Mouse (Mus musculus) lung, embryonic 14.5 days (tissue): ENCODE measurements around the gene Man1c1. TPM values are rescaled to one million over a fixed set of nuclear protein-coding genes. Genes with fewer than 3 reads are reported as not detected.
A peak's percentile ranks its signal among the peaks of the same experiment; 100 is the strongest.

Source experiments
- ATAC-seq: fragments of 200-750 bp; cut with Nextera tagmentation; 2 replicates; pipeline ENCODE4 v1.8.0; 2017; ENCODE audit warnings: mild to moderate bottlenecking, moderate TSS enrichment, moderate library complexity; ENCODE audit not compliant: insufficient read depth
- DNase-seq: peaks from one replicate; pipeline ENCODE4 v3.0.0-alpha.2; 2015
- H3K27ac ChIP-seq: fragments of 300-500 bp; sonication (generic); 2 replicates; pipeline ENCODE4 v1.5.1; 2014; ENCODE audit warnings: low read depth, mild to moderate bottlenecking, moderate library complexity
- H3K27me3 ChIP-seq: fragments of 300-500 bp; sonication (generic); 2 replicates; pipeline ENCODE4 v1.6.1; 2014; ENCODE audit warnings: low read length, control low read depth; ENCODE audit not compliant: insufficient read depth
- H3K36me3 ChIP-seq: fragments of 300-500 bp; sonication (generic); 2 replicates; pipeline ENCODE4 v1.6.1; 2014; ENCODE audit warnings: control low read depth; ENCODE audit not compliant: insufficient read depth
- H3K4me1 ChIP-seq: fragments of 300-500 bp; sonication (generic); 2 replicates; pipeline ENCODE4 v1.6.1; 2014; ENCODE audit warnings: antibody characterized with exemption, control low read depth; ENCODE audit not compliant: insufficient read depth
- H3K4me2 ChIP-seq: fragments of 300-500 bp; sonication (generic); 2 replicates; pipeline ENCODE4 v1.6.1; 2014; ENCODE audit warnings: mild to moderate bottlenecking
- H3K4me3 ChIP-seq: fragments of 300-500 bp; sonication (generic); 2 replicates; pipeline ENCODE4 v1.5.1; 2014; ENCODE audit warnings: low read depth, low read length
- H3K9ac ChIP-seq: fragments of 300-500 bp; sonication (generic); 2 replicates; pipeline ENCODE4 v1.6.1; 2014
- H3K9me3 ChIP-seq: fragments of 300-500 bp; sonication (generic); 2 replicates; pipeline ENCODE4 v1.6.1; 2016; ENCODE audit warnings: low read depth, low read length, control low read depth
- CTCF ChIP-seq: IDR thresholded peaks from 2 replicates; pipeline ENCODE4 v1.5.1; 2016; ENCODE audit warnings: antibody characterized with exemption, low read depth
- WGBS: fragments of 180-500 bp; shearing (Covaris S2); extraction: QIAGEN DNeasy Blood & Tissue Kit; methylation state at CpG from one replicate; pipeline ENCODE4 v1.1.7; 2014; 5-methylcytosine and 5-hydroxymethylcytosine counted together
- polyA plus RNA-seq: library from polyadenylated mRNA; unstranded; fragments of >200 nt; fragmentation: Nextera tagmentation; extraction: Ambion mirVana; gene quantifications from 2 replicates; pipeline ENCODE4 v1.2.1, GENCODE M21; 2014

Gene Man1c1
- polyA plus RNA-seq, 1 experiment from 2014 or later = 3.3 TPM

DNA sequence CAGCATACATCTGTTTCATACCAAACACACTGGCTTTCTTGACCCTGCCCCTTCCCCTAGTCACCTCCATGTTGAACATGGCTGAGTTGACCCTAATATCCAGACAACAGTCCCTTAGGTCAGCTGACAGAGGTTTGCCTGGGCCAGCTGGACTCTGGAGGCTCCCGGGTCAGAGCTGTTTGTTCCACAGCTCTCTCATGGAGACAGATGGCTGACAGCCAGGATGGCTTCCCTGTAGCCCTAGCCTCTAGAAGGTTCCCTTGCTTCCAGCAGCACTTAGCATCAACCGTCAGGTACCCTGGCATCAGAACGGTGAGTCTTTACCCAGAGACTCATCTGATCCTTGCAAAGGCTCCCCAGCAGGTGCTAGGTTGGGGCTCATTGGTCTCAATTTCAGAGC, 93.5 kb downstream of the Man1c1 start:
- no peaks in the 10 kb centered on the region for H3K36me3 ChIP-seq
- H3K4me2 ChIP-seq = no peak overlapping the region
- H3K27me3 ChIP-seq = no peaks in the 10 kb centered on the region
- TF ChIP-seq CTCF = no peak
- H3K9me3 ChIP-seq = no peaks in the 10 kb centered on the region
- no peak overlapping the region for H3K9ac ChIP-seq
- no peak for DNase-seq
- H3K27ac ChIP-seq = no peak overlapping the region
- no peak overlapping the region for H3K4me3 ChIP-seq
- no peak for ATAC-seq
- 0 out of 2 replicates have a peak, but pooled peaks cover 4% of the 10 kb centered on the region for H3K4me1 ChIP-seq
- WGBS = 76% methylated on average over 3 of the region's 3 CpGs

DNA sequence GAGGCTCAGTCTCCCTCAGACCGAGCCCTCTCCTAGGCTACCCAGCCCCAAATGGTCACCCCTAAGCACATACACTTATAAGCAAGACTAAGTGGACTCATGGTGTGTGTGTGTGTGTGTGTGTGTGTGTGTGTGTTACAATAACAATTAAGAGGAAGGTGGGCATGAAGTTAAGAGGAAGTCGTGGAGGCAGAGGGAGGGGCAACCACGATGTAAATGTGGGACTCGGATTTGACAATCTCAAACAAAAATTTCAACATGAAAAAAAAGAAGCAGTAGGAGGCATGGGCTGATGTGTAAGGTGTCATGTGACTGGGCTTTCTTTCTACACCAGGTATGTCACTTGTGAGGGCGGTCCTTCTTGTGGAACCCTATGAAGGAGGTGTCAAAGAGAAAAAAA, 96.4 kb downstream of the Man1c1 start:
- Histone ChIP-seq H3K4me1 (0 out of 2 replicates have a peak, but pooled peaks cover 4% of the 10 kb centered on the region), H3K27ac (no peak overlapping the region), H3K27me3 (no peaks in the 10 kb centered on the region), H3K4me3 (no peak overlapping the region), H3K9me3 (no peaks in the 10 kb centered on the region), H3K36me3 (no peaks in the 10 kb centered on the region), H3K9ac (no peak overlapping the region), H3K4me2 (no peak overlapping the region)
- WGBS = 74% methylated on average over 5 of the region's 5 CpGs
- DNase-seq (no peak), ATAC-seq (no peak)
- no peak for TF ChIP-seq CTCF

DNA sequence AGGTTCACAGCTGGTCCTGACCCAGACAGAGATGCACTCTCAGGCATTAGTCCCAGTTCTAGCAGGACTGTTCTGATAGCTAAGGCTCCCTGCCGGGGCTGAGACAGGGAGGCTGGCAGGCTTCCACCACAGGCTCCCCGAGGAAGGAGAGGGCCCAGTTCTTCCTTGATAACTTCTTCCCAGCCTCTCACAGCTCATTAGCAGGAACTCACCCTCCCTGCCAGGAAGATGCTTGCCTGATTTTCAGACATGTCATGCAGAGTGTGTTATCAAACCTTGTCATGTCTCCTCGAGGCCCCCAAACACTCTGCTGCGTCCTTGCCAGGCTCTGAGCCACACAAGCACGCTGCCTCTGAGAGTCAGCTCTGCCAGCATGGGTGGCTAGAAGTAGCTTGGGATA, 98.0 kb downstream of the Man1c1 start:
- Histone ChIP-seq H3K4me3 (no peak overlapping the region), H3K27ac (no peak overlapping the region), H3K9me3 (no peaks in the 10 kb centered on the region), H3K36me3 (no peaks in the 10 kb centered on the region), H3K27me3 (no peaks in the 10 kb centered on the region), H3K9ac (no peak overlapping the region), H3K4me1 (peaks cover 10% of the 10 kb centered on the region; the same call in 1 of the 2 replicates), H3K4me2 (no peak overlapping the region)
- 17% methylated on average over 5 of the region's 5 CpGs for WGBS
- TF ChIP-seq CTCF = no peak
- DNase-seq (peak; percentile 61), ATAC-seq (0 out of 2 replicates have a peak, but pooled peaks have one; percentile 52)

DNA sequence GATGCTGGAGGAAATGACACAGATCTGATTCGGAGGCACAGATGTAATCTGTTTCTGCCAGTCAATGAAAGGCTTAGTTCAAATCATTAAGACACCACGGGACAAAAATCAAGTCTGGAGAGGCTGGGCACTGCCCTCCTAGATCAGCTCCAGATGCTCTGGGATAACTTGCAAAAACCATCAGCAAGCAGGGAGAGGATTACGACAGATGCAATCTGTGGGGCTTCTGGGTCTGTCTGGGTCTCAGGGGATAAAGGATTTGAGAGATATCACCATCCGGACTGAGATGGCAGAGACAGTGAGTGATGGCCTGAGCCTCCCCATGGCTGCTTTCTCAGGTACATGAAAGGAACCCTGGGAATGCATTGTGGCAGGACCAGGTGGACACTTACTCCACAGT, 99.6 kb downstream of the Man1c1 start:
- DNase-seq = no peak
- no peak for ATAC-seq

DNA sequence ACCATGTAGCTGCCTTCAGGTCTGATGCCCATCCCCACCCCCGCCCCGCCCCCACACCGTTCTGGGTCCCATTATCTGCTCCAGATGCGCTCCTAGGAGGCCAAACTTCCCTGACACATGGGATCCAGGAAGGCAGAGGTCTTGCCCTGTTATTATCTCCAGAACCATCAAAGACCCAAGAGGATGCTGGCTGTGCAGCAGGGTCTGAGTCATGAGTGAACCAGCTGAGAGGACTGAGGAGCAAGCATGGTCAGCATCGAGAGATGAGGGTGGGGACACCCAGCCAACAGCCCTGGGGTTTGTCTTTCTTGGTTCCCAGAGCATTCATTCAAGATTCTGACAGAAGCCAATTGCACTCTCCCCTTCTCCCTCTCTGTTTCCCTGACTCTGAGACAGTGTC, 100.5 kb downstream of the Man1c1 start:
- no peak overlapping the region for H3K4me3 ChIP-seq
- no peak for ATAC-seq
- WGBS = 27% methylated on average over 5 of the region's 5 CpGs
- H3K9me3 ChIP-seq = no peaks in the 10 kb centered on the region
- H3K9ac ChIP-seq = no peak overlapping the region
- peaks cover 10% of the 10 kb centered on the region; the same call in 1 of the 2 replicates for H3K4me1 ChIP-seq
- H3K27ac ChIP-seq = no peak overlapping the region
- no peaks in the 10 kb centered on the region for H3K27me3 ChIP-seq
- H3K4me2 ChIP-seq = no peak overlapping the region
- DNase-seq = no peak
- no peak for TF ChIP-seq CTCF
- no peaks in the 10 kb centered on the region for H3K36me3 ChIP-seq

More for the DNA sequence above, 99.6 kb downstream of the Man1c1 start:
- TF ChIP-seq CTCF = no peak
- Histone ChIP-seq H3K27me3 (no peaks in the 10 kb centered on the region), H3K4me3 (no peak overlapping the region), H3K36me3 (no peaks in the 10 kb centered on the region), H3K9me3 (no peaks in the 10 kb centered on the region), H3K4me1 (peaks cover 10% of the 10 kb centered on the region; the same call in 1 of the 2 replicates), H3K4me2 (no peak overlapping the region), H3K27ac (no peak overlapping the region), H3K9ac (no peak overlapping the region)
- 51% methylated on average over 4 of the region's 4 CpGs for WGBS

DNA sequence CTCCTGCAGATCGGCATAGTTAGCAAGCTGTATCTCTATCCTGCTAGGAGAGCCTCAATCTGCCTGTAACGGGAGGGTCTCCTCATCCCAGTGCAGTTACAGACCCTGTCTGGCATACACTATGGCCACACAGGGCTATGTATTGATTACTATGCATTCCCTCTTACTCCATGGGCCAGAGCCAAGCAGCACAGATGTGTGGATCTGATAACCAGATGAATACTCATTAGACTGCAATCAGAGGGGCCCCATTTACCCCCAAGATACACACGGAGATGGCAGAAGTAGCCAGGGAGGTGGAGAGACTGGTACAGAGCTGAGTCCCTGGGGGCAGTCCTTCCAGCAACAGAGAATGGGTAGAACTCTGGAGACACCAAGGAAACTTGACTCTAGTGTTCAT, 101.5 kb downstream of the Man1c1 start:
- H3K4me2 ChIP-seq = no peak overlapping the region
- H3K9me3 ChIP-seq = no peaks in the 10 kb centered on the region
- 46% methylated on average over 3 of the region's 3 CpGs for WGBS
- H3K27me3 ChIP-seq = no peaks in the 10 kb centered on the region
- DNase-seq = no peak
- H3K4me1 ChIP-seq = peaks cover 10% of the 10 kb centered on the region; the same call in 1 of the 2 replicates
- no peak for ATAC-seq
- H3K36me3 ChIP-seq = no peaks in the 10 kb centered on the region
- H3K4me3 ChIP-seq = no peak overlapping the region
- no peak overlapping the region for H3K9ac ChIP-seq
- H3K27ac ChIP-seq = no peak overlapping the region
- TF ChIP-seq CTCF = no peak

DNA sequence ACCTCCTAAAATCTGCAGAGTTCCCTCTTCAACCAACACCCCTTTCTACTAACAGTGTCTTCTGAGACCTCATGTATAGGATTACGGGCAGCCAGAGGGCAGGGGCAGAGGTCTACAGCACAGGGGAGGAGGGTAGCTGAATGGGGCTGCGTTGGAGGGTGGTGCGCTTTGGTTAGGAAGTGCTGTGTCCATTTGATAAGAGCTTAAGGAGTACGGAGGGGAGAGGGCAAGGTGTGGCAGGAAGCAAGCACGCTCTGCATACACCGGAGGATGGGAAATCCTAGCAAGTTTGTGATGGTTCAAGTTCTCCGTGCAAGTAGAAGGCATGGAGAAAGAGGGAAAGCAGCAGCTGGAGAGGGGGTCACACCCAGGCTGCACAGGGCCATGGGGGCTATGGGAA, 102.1 kb downstream of the Man1c1 start:
- H3K27me3 ChIP-seq = no peaks in the 10 kb centered on the region
- H3K4me1 ChIP-seq = peaks cover 10% of the 10 kb centered on the region; the same call in 1 of the 2 replicates
- H3K36me3 ChIP-seq = no peaks in the 10 kb centered on the region
- no peak for TF ChIP-seq CTCF
- no peak overlapping the region for H3K9ac ChIP-seq
- H3K9me3 ChIP-seq = no peaks in the 10 kb centered on the region
- no peak for DNase-seq
- H3K4me3 ChIP-seq = no peak overlapping the region
- no peak overlapping the region for H3K27ac ChIP-seq
- WGBS = 35% methylated on average over 7 of the region's 7 CpGs
- H3K4me2 ChIP-seq = no peak overlapping the region
- no peak for ATAC-seq

DNA sequence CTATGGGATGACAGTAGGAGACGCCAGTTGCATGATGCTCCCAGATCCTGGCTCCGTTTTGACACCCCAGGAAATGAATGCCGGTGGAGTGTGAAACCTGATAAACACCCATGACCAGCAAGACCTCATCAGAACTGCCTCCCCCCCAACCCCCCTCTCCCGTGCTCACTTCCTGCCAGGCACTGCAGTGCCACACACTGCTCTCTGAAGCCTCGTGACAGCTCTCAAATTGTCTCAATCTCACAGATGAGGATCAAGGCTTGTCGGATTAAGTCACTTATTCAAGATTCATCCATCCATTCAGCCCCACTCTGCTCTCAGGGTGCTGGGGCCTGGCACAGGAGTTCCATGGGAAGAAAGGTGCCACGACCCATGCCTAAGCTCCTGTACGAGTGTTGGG, 102.7 kb downstream of the Man1c1 start:
- Histone ChIP-seq H3K9me3 (no peaks in the 10 kb centered on the region), H3K27ac (no peak overlapping the region), H3K4me1 (peaks cover 10% of the 10 kb centered on the region; the same call in 1 of the 2 replicates), H3K9ac (no peak overlapping the region), H3K36me3 (no peaks in the 10 kb centered on the region), H3K4me3 (no peak overlapping the region), H3K4me2 (no peak overlapping the region), H3K27me3 (no peaks in the 10 kb centered on the region)
- ATAC-seq (no peak), DNase-seq (no peak)
- 34% methylated on average over 8 of the region's 8 CpGs for WGBS
- TF ChIP-seq CTCF = no peak
